Mouse (Mus musculus) hindbrain, embryonic 14.5 days (tissue): ENCODE measurements at regions not wholly inside any gene's neighbourhood (a gene's known extent, or its start where the extent isn't known, plus 50 kb on each side); places are given as distances from the start of the nearest gene placed in this dataset.

Experiments used
- ATAC-seq: fragments of 200-750 bp; cut with Nextera tagmentation; 2 replicates; pipeline ENCODE4 v1.8.0; 2017; ENCODE audit warnings: moderate number of reproducible peaks, mild to moderate bottlenecking, moderate TSS enrichment, moderate library complexity; ENCODE audit not compliant: low FRiP score
- DNase-seq: peaks from one replicate; pipeline ENCODE4 v3.0.0-alpha.2; 2015; ENCODE audit warnings: low spot score
- H3K27ac ChIP-seq: fragments of 300-500 bp; sonication (generic); 2 replicates; pipeline ENCODE4 v1.5.1; 2014; ENCODE audit warnings: mild to moderate bottlenecking, moderate library complexity
- H3K27me3 ChIP-seq: fragments of 300-500 bp; sonication (generic); 2 replicates; pipeline ENCODE4 v1.6.1; 2014; ENCODE audit warnings: mild to moderate bottlenecking, low read length, mixed read lengths; ENCODE audit not compliant: control insufficient read depth, insufficient read depth
- H3K36me3 ChIP-seq: fragments of 300-500 bp; sonication (generic); replicated peaks from 2 replicates; pipeline ENCODE4 v1.6.1; 2014; ENCODE audit not compliant: control insufficient read depth, insufficient read depth
- H3K4me1 ChIP-seq: fragments of 300-500 bp; sonication (generic); replicated peaks from 2 replicates; pipeline ENCODE4 v1.6.1; 2014; ENCODE audit warnings: antibody characterized with exemption, low read length, mixed read lengths; ENCODE audit not compliant: control insufficient read depth, insufficient read depth
- H3K4me2 ChIP-seq: fragments of 300-500 bp; sonication (generic); replicated peaks from 2 replicates; pipeline ENCODE4 v1.6.1; 2014; ENCODE audit warnings: mild to moderate bottlenecking, moderate library complexity
- H3K4me3 ChIP-seq: fragments of 300-500 bp; sonication (generic); replicated peaks from 2 replicates; pipeline ENCODE4 v1.5.1; 2014; ENCODE audit warnings: mild to moderate bottlenecking, low read length
- H3K9ac ChIP-seq: fragments of 300-500 bp; sonication (generic); 2 replicates; pipeline ENCODE4 v1.6.1; 2014
- H3K9me3 ChIP-seq: fragments of 300-500 bp; sonication (generic); 2 replicates; pipeline ENCODE4 v1.6.1; 2016; ENCODE audit warnings: low read length; ENCODE audit not compliant: control insufficient read depth
- WGBS: fragments of 180-500 bp; shearing (Covaris S2); extraction: QIAGEN DNeasy Blood & Tissue Kit; methylation state at CpG from one replicate; pipeline ENCODE4 v1.1.7; 2014; 5-methylcytosine and 5-hydroxymethylcytosine counted together

DNA sequence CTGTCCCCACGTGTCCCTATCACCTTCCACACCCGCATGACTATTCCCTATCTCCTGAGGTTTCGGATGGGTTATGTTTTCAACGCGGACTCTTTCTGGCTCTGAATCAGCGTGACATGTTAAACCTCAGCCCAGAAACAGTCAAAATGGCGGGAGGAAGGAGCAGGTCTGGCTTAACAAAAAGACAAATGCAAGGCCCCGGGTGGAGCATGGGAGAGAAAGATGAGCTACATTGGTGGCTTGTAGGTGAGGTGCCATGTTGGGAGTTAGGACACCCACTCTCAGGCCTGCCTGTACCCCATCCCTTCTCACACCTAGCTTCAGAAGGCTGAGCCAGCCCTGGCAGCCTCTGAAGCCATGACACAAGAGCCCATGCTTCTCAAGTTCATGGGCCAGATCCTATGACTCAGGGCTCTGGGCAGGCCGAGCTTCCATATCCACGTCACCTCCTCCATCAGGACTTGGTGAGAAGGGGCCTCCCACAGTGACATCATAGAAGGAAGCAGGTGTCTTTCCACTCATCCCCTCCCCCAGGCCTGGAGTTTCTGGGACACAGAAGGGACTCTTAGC is 80.5 kb downstream of the Cpn2 start:
- H3K27ac ChIP-seq = no peak overlapping the region
- 81% methylated on average over 10 of the region's 10 CpGs for WGBS
- H3K36me3 ChIP-seq = no peaks in the 10 kb centered on the region
- no peak overlapping the region for H3K4me3 ChIP-seq
- H3K4me2 ChIP-seq = no peak overlapping the region
- no peak for ATAC-seq
- H3K27me3 ChIP-seq = peaks cover 75% of the 10 kb centered on the region
- peaks cover 4% of the 10 kb centered on the region for H3K4me1 ChIP-seq
- H3K9ac ChIP-seq = no peak overlapping the region
- DNase-seq = no peak
- H3K9me3 ChIP-seq = no peaks in the 10 kb centered on the region

DNA sequence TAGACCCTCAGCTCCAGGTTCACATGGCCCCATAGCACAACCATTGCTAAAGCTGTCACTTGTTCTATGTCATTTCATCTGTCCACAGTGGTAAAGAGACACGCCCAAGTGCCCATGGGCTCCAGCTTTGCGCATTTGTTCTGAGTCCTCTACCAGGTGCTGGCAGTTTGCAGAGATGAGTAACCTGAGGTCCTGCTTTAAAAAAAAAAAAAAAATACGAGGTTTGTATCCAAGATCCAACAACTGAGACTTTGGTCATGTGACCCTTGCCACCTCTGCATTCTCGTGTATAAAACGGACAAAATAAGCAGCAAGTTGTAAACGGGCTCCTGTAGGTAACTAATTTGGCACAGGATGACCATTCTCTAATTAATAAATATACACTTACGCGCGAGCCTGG is 79.9 kb downstream of the Cpn2 start:
- H3K9ac ChIP-seq = peak overlapping the region; percentile 51; the same call in 1 of the 2 replicates

DNA sequence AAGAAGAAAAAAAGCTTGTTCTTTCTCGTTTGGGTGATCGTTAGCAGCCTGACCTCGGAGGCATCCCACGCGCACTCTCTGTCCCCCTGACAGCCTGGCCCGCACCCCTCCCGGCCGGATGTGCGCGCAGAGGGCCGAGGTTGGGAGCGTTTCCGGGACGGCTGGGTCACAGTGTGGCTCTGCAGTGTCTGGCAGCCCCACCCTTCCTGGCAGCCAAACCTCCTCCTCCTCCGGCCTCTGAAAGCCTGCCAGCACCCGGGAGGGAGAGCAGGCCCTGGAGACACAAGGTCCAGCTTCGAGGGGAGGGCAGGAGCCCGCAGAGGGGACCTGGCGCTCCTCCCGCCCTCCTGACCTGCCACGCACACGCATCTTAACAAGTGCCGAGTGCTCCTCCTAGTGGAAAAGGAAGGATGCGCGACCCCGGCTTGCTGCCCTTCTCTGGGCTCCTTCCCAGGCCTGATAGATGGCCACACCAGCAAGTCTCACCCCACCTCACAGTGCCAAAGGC is 79.3 kb downstream of the Cpn2 start:
- peaks cover 4% of the 10 kb centered on the region for H3K4me1 ChIP-seq
- H3K4me2 ChIP-seq = peak overlapping the region; percentile 60
- no peaks in the 10 kb centered on the region for H3K36me3 ChIP-seq
- peak; percentile 78 for DNase-seq
- WGBS = under 1% methylated on average over 25 of the region's 26 CpGs
- H3K9ac ChIP-seq = peak overlapping the region; percentile 51
- H3K4me3 ChIP-seq = peak overlapping the region; percentile 30
- H3K27ac ChIP-seq = no peak overlapping the region
- H3K27me3 ChIP-seq = peaks cover 69% of the 10 kb centered on the region
- no peaks in the 10 kb centered on the region for H3K9me3 ChIP-seq
- ATAC-seq = peak; percentile 74

More for the DNA sequence above, 79.9 kb downstream of the Cpn2 start:
- Histone ChIP-seq H3K27ac (no peak overlapping the region), H3K27me3 (peaks cover 73% of the 10 kb centered on the region), H3K4me2 (peak overlapping the region; percentile 60), H3K4me1 (peaks cover 4% of the 10 kb centered on the region), H3K9me3 (no peaks in the 10 kb centered on the region), H3K36me3 (no peaks in the 10 kb centered on the region), H3K4me3 (0 out of 2 replicates have a peak overlapping the region, but pooled peaks have one; percentile 30)
- DNase-seq = no peak
- ATAC-seq = no peak
- WGBS = 51% methylated on average over 9 of the region's 9 CpGs

DNA sequence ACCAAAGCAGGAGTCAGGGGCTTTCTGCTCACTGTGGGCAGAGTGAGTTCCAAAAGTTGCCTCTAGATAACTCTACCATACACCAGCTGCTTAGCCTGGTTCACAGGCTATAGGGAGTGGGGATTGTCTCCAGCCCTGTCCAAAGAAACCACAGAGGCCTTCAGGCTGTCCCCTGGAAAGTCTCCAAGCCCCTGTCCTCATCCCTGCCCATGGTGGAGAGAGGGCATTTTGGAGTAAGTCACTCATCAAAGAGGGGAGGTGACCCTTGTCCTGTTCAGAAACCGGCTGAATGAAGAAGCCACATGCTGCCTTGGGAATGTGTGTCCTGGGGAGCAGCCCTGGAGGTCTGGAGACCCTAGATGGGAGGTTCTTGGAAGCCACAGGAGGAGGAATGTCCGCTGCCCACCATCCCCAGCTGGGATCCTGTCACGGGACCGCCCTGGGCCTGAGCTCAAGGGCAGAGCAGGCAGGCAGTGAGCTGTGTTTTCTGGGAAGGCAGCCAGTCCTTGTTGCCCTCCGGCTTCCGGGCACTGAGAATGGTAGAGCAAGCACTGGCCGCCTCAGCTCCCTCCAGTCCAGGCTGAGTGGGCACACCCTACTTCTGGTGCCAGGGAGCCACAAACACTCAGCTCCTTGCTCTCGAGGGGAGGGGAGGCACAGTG is 78.4 kb downstream of the Cpn2 start:
- H3K27me3 ChIP-seq = peaks cover 61% of the 10 kb centered on the region
- ATAC-seq = no peak
- 50% methylated on average over 8 of the region's 8 CpGs for WGBS

DNA sequence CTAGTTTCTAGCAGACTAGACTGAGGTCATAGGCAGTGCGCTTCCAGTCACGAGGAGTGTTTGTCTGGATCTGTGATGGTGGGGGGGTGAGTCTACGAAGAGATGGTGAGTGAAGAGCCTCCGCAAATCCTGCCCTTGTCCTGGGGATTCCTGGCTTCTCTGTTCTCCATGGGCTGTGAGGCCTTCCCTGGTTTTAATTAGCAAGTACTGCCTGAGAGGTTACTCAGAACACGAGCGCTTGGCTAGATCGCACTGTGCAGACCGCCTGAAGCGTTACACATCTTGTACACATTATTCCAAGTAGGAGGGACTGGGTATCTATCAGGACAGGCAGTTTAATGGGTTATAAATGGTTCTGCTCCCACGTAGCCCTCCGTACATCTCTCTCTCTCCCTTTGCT is 76.9 kb downstream of the Cpn2 start:
- no peak overlapping the region for H3K27ac ChIP-seq
- no peak overlapping the region for H3K9ac ChIP-seq
- no peak overlapping the region for H3K4me2 ChIP-seq
- H3K4me3 ChIP-seq = no peak overlapping the region
- no peaks in the 10 kb centered on the region for H3K36me3 ChIP-seq
- peaks cover 53% of the 10 kb centered on the region for H3K27me3 ChIP-seq
- H3K4me1 ChIP-seq = peaks cover 13% of the 10 kb centered on the region
- no peak for DNase-seq
- no peaks in the 10 kb centered on the region for H3K9me3 ChIP-seq
- no peak for ATAC-seq
- 73% methylated on average over 11 of the region's 11 CpGs for WGBS

More for the DNA sequence above, 78.4 kb downstream of the Cpn2 start:
- Histone ChIP-seq H3K36me3 (no peaks in the 10 kb centered on the region), H3K4me2 (no peak overlapping the region), H3K4me1 (peaks cover 5% of the 10 kb centered on the region), H3K27ac (no peak overlapping the region), H3K9ac (no peak overlapping the region), H3K9me3 (no peaks in the 10 kb centered on the region), H3K4me3 (no peak overlapping the region)
- peak; percentile 29 for DNase-seq

DNA sequence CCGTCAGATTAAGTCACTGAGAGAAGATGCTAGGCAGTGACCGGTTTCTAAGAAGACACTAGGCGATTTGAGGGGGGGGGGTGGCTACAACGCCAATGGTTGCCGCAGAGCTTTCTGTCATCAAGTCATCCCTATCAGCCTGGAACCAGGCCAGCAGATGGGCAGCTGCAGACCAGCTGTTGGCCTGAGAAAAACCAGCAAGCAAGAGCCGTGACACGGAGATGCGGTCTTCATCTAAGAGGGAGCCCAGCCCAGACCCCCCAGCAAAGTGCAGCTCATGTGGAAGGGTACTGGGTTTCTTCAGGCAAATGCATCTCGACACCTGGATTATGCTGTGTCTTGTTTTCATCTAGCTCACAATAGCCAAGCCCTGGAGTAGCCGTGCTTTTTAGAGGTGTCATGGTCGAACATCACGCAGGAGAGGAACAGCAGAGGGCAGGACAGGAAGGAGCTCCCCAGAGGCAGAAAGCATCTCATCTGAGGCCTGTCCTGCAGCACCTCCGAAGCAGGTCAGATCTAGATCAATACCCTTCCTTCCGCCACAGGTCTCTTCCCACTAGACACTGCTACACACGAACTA is 76.3 kb downstream of the Cpn2 start:
- H3K9me3 ChIP-seq = no peaks in the 10 kb centered on the region
- H3K36me3 ChIP-seq = no peaks in the 10 kb centered on the region
- H3K9ac ChIP-seq = no peak overlapping the region
- DNase-seq (no peak), ATAC-seq (no peak)
- no peak overlapping the region for H3K27ac ChIP-seq
- no peak overlapping the region for H3K4me3 ChIP-seq
- H3K27me3 ChIP-seq = peaks cover 46% of the 10 kb centered on the region
- WGBS = 71% methylated on average over 15 of the region's 15 CpGs
- no peak overlapping the region for H3K4me2 ChIP-seq
- H3K4me1 ChIP-seq = peaks cover 13% of the 10 kb centered on the region

DNA sequence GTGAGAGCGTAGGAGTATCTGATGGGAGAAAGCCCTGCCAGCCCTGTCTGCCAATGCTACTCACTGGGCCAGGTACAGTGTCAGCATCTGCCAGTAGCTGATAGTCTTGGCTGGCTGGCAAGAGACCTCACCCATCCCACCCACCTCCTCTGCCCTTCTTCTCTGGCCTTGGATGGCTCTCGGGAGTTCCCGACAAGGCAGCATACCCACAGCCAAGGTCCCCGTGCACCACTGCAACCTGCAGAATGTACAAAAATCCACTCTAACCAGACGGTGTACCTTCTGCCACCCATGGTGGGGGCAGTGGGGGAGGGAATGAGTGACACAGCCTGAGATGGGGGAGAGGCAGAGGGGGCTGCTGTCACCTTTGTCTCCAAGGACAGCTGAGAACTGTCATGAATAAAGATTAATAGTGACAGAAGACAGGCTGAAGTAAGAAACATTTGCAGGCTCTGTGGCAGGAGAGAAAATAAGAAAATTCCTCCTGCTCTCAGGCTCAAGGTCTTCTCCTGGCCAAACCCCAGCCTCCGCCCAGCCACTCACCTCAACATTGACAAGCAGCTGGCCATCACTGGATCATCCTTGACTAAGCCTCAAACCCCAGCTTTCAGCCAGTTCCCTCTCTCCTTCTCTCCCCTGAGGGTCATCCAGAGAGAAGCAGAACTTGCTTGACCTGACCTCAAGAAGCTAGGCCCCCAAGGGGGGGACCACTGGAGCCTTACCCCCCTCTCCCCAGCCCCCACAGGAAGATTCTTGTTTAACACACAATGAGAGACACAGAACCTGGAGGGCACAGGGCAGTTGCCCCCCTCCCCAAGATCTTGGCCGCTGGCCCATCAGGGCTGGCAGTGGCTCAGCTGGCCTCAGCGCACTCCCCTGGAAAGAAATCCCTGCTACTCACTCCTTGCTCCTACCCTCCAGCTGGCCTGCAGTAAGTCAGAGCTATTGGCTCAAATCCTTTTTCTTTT is 73.7 kb downstream of the Cpn2 start:
- DNase-seq (peak; percentile 58), ATAC-seq (peak; percentile 78; the same call in 1 of the 2 replicates)
- peaks cover 29% of the 10 kb centered on the region for H3K27me3 ChIP-seq
- no peak overlapping the region for H3K9ac ChIP-seq
- H3K4me2 ChIP-seq = no peak overlapping the region
- 35% methylated on average over 8 of the region's 8 CpGs for WGBS
- H3K9me3 ChIP-seq = no peaks in the 10 kb centered on the region
- peaks cover 9% of the 10 kb centered on the region; the same call in 1 of the 2 replicates for H3K4me1 ChIP-seq
- H3K36me3 ChIP-seq = no peaks in the 10 kb centered on the region
- H3K4me3 ChIP-seq = no peak overlapping the region
- H3K27ac ChIP-seq = no peak overlapping the region

DNA sequence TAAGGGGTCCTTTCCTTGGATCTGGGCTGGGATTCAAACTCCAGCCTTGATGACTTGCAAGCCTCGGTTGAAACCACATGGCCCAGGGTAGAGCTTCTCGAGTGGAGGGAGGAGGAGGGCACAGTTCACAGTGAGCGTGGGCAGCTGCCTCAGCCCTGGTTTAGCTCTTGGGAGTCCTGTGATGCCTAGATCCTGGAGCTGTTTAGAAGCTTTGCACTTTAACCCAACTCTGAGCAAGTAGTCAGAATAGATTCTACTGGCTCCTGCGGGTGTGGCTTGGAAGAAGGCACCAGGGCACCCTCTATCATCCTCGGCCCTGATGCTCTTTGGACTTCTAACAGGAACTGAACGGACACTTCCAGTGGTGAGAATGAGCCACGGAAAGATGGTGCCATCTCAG is 72.5 kb downstream of the Cpn2 start:
- 86% methylated on average over 7 of the region's 7 CpGs for WGBS
- no peak overlapping the region for H3K4me2 ChIP-seq
- H3K27me3 ChIP-seq = peaks cover 18% of the 10 kb centered on the region

More for the DNA sequence above, 72.5 kb downstream of the Cpn2 start:
- ATAC-seq (no peak), DNase-seq (no peak)
- no peak overlapping the region for H3K9ac ChIP-seq
- no peak overlapping the region for H3K27ac ChIP-seq
- H3K36me3 ChIP-seq = no peaks in the 10 kb centered on the region
- H3K4me1 ChIP-seq = peaks cover 9% of the 10 kb centered on the region; the same call in 1 of the 2 replicates
- H3K4me3 ChIP-seq = no peak overlapping the region
- H3K9me3 ChIP-seq = no peaks in the 10 kb centered on the region
